Mouse (Mus musculus) hindbrain, embryonic 15.5 days (tissue): ENCODE data around the gene Apoh. TPM values are rescaled to one million over a fixed set of nuclear protein-coding genes. Genes with fewer than 3 reads are reported as not detected.

ENCODE experiments used
- ATAC-seq: fragments of 200-750 bp; cut with Nextera tagmentation; 2 replicates; pipeline ENCODE4 v1.8.0; 2017; ENCODE audit warnings: low read depth, moderate number of reproducible peaks, moderate TSS enrichment; ENCODE audit not compliant: low FRiP score
- H3K27ac ChIP-seq: fragments of 300-500 bp; sonication (generic); replicated peaks from 2 replicates; pipeline ENCODE4 v1.5.1; 2015; ENCODE audit warnings: mild to moderate bottlenecking, inconsistent platforms
- H3K27me3 ChIP-seq: fragments of 300-500 bp; sonication (generic); 2 replicates; pipeline ENCODE4 v1.6.1; 2015; ENCODE audit warnings: control low read depth, inconsistent platforms
- H3K36me3 ChIP-seq: fragments of 300-500 bp; sonication (generic); 2 replicates; pipeline ENCODE4 v1.6.1; 2015; ENCODE audit warnings: control low read depth, inconsistent platforms
- H3K4me1 ChIP-seq: fragments of 300-500 bp; sonication (generic); replicated peaks from 2 replicates; pipeline ENCODE4 v1.6.1; 2015; ENCODE audit warnings: control low read depth, inconsistent platforms
- H3K4me2 ChIP-seq: fragments of 300-500 bp; sonication (generic); 2 replicates; pipeline ENCODE4 v1.6.1; 2015; ENCODE audit warnings: moderate library complexity, mild to moderate bottlenecking, inconsistent platforms
- H3K4me3 ChIP-seq: fragments of 300-500 bp; sonication (generic); 2 replicates; pipeline ENCODE4 v1.5.1; 2015; ENCODE audit warnings: mild to moderate bottlenecking, inconsistent platforms
- H3K9ac ChIP-seq: fragments of 300-500 bp; sonication (generic); 2 replicates; pipeline ENCODE4 v1.6.1; 2015; ENCODE audit warnings: inconsistent platforms
- H3K9me3 ChIP-seq: fragments of 300-500 bp; sonication (generic); 2 replicates; pipeline ENCODE4 v1.6.1; 2016; ENCODE audit warnings: control low read depth, inconsistent platforms
- WGBS: fragments of 180-500 bp; shearing (Covaris S2); methylation state at CpG from one replicate; pipeline ENCODE4 v1.1.7; 2015; 5-methylcytosine and 5-hydroxymethylcytosine counted together
- polyA plus RNA-seq: library from polyadenylated mRNA; unstranded; fragments of >200 nt; fragmentation: Nextera tagmentation; extraction: Ambion mirVana; gene quantifications from 2 replicates; pipeline ENCODE4 v1.2.1, GENCODE M21; 2015

The Apoh gene
- polyA plus RNA-seq = 0.49 and 0.62 TPM in 2 replicates

GRCm38 (mm10) chr11:108342781-108343768, at the start of gene Apoh:
Gene Apoh (plus strand): TSS chr11:108343354.
- Histone ChIP-seq H3K9ac (peak within 1 kb of the TSS; percentile 77), H3K27ac (peak within 1 kb of the TSS; percentile 91), H3K27me3 (no peaks in the 10 kb centered on the region), H3K36me3 (no peaks in the 10 kb centered on the region), H3K4me2 (peak within 1 kb of the TSS; percentile 92), H3K4me1 (peaks cover 27% of the 10 kb centered on the region), H3K4me3 (peak within 1 kb of the TSS; percentile 66), H3K9me3 (no peaks in the 10 kb centered on the region)
- WGBS = under 1% methylated on average over 65 of the region's 75 CpGs
- ATAC-seq = peak; percentile 79

- H3K27ac ChIP-seq = no peak overlapping the region
- H3K4me1 ChIP-seq = peaks cover 9% of the 10 kb centered on the region; the same call in 1 of the 2 replicates
- H3K27me3 ChIP-seq = no peaks in the 10 kb centered on the region
- no peak overlapping the region for H3K4me2 ChIP-seq
- no peak overlapping the region for H3K4me3 ChIP-seq
- no peaks in the 10 kb centered on the region for H3K9me3 ChIP-seq
- H3K9ac ChIP-seq = no peak overlapping the region
- 58% methylated on average over 3 of the region's 3 CpGs for WGBS
- no peak for ATAC-seq
- H3K36me3 ChIP-seq = no peaks in the 10 kb centered on the region
Measured at GRCm38 (mm10) chr11:108293843-108294242, 49.3 kb upstream of the Apoh start.

GRCm38 (mm10) chr11:108294305-108294813, 48.8 kb upstream of the Apoh start:
- 94% methylated on average over 12 of the region's 12 CpGs for WGBS
- no peak for ATAC-seq
- Histone ChIP-seq H3K27ac (no peak overlapping the region), H3K9ac (no peak overlapping the region), H3K4me1 (peaks cover 9% of the 10 kb centered on the region; the same call in 1 of the 2 replicates), H3K4me3 (no peak overlapping the region), H3K27me3 (no peaks in the 10 kb centered on the region), H3K9me3 (no peaks in the 10 kb centered on the region), H3K36me3 (no peaks in the 10 kb centered on the region), H3K4me2 (no peak overlapping the region)

GRCm38 (mm10) chr11:108295373-108295772, 47.8 kb upstream of the Apoh start:
- no peaks in the 10 kb centered on the region for H3K27me3 ChIP-seq
- H3K27ac ChIP-seq = no peak overlapping the region
- ATAC-seq = no peak
- H3K9me3 ChIP-seq = no peaks in the 10 kb centered on the region
- no peak overlapping the region for H3K4me3 ChIP-seq
- no peaks in the 10 kb centered on the region for H3K36me3 ChIP-seq
- H3K9ac ChIP-seq = no peak overlapping the region
- peaks cover 10% of the 10 kb centered on the region; the same call in 1 of the 2 replicates for H3K4me1 ChIP-seq
- H3K4me2 ChIP-seq = no peak overlapping the region

- Histone ChIP-seq H3K4me1 (peaks cover 16% of the 10 kb centered on the region; the same call in 1 of the 2 replicates), H3K4me2 (no peak overlapping the region), H3K9ac (no peak overlapping the region), H3K27me3 (no peaks in the 10 kb centered on the region), H3K27ac (no peak overlapping the region), H3K9me3 (no peaks in the 10 kb centered on the region), H3K4me3 (no peak overlapping the region), H3K36me3 (no peaks in the 10 kb centered on the region)
- no peak for ATAC-seq
- 70% methylated on average over 8 of the region's 8 CpGs for WGBS
Measured at GRCm38 (mm10) chr11:108297956-108298355, 45.2 kb upstream of the Apoh start.

GRCm38 (mm10) chr11:108299913-108300312, 43.2 kb upstream of the Apoh start:
- H3K4me1 ChIP-seq = peaks cover 16% of the 10 kb centered on the region; the same call in 1 of the 2 replicates
- H3K27me3 ChIP-seq = no peaks in the 10 kb centered on the region
- whole genome bisulfite sequencing = 71% methylated on average over 10 of the region's 10 CpGs
- no peaks in the 10 kb centered on the region for H3K9me3 ChIP-seq
- no peaks in the 10 kb centered on the region for H3K36me3 ChIP-seq
- H3K9ac ChIP-seq = no peak overlapping the region
- no peak overlapping the region for H3K27ac ChIP-seq
- no peak overlapping the region for H3K4me3 ChIP-seq
- no peak for ATAC-seq
- no peak overlapping the region for H3K4me2 ChIP-seq

GRCm38 (mm10) chr11:108300443-108300842, 42.7 kb upstream of the Apoh start:
- H3K27ac ChIP-seq = no peak overlapping the region
- H3K4me3 ChIP-seq = no peak overlapping the region
- H3K36me3 ChIP-seq = no peaks in the 10 kb centered on the region
- no peak overlapping the region for H3K9ac ChIP-seq
- WGBS = 79% methylated on average over 1 of the region's 1 CpGs
- H3K27me3 ChIP-seq = no peaks in the 10 kb centered on the region
- no peaks in the 10 kb centered on the region for H3K9me3 ChIP-seq
- peaks cover 16% of the 10 kb centered on the region; the same call in 1 of the 2 replicates for H3K4me1 ChIP-seq
- no peak for ATAC-seq
- no peak overlapping the region for H3K4me2 ChIP-seq

- no peak overlapping the region for H3K4me3 ChIP-seq
- no peaks in the 10 kb centered on the region for H3K27me3 ChIP-seq
- H3K9me3 ChIP-seq = no peaks in the 10 kb centered on the region
- no peaks in the 10 kb centered on the region for H3K36me3 ChIP-seq
- H3K9ac ChIP-seq = no peak overlapping the region
- H3K4me2 ChIP-seq = no peak overlapping the region
- WGBS = 86% methylated on average over 6 of the region's 6 CpGs
- H3K27ac ChIP-seq = no peak overlapping the region
- no peak for ATAC-seq
- peaks cover 16% of the 10 kb centered on the region; the same call in 1 of the 2 replicates for H3K4me1 ChIP-seq
Measured at GRCm38 (mm10) chr11:108301036-108301435, 42.1 kb upstream of the Apoh start.

GRCm38 (mm10) chr11:108301796-108302490, 41.2 kb upstream of the Apoh start:
- Histone ChIP-seq H3K9ac (no peak overlapping the region), H3K4me3 (no peak overlapping the region), H3K4me2 (no peak overlapping the region), H3K27ac (no peak overlapping the region), H3K9me3 (no peaks in the 10 kb centered on the region), H3K36me3 (no peaks in the 10 kb centered on the region), H3K4me1 (peaks cover 16% of the 10 kb centered on the region; the same call in 1 of the 2 replicates), H3K27me3 (no peaks in the 10 kb centered on the region)
- no peak for ATAC-seq
- 81% methylated on average over 10 of the region's 10 CpGs for WGBS

- WGBS = 95% methylated on average over 4 of the region's 4 CpGs
- Histone ChIP-seq H3K27ac (no peak overlapping the region), H3K9ac (no peak overlapping the region), H3K9me3 (no peaks in the 10 kb centered on the region), H3K27me3 (no peaks in the 10 kb centered on the region), H3K4me3 (no peak overlapping the region), H3K36me3 (no peaks in the 10 kb centered on the region), H3K4me1 (0 out of 2 replicates have a peak, but pooled peaks cover 8% of the 10 kb centered on the region), H3K4me2 (no peak overlapping the region)
- no peak for ATAC-seq
Measured at GRCm38 (mm10) chr11:108303787-108304186, 39.4 kb upstream of the Apoh start.

- no peak for ATAC-seq
- Histone ChIP-seq H3K9ac (no peak overlapping the region), H3K9me3 (no peaks in the 10 kb centered on the region), H3K36me3 (no peaks in the 10 kb centered on the region), H3K27me3 (no peaks in the 10 kb centered on the region), H3K4me1 (no peaks in the 10 kb centered on the region), H3K27ac (no peak overlapping the region), H3K4me2 (no peak overlapping the region), H3K4me3 (no peak overlapping the region)
- WGBS = 85% methylated on average over 7 of the region's 7 CpGs
Measured at GRCm38 (mm10) chr11:108307258-108307657, 35.9 kb upstream of the Apoh start.

GRCm38 (mm10) chr11:108308253-108308652, 34.9 kb upstream of the Apoh start:
- Histone ChIP-seq H3K4me1 (no peaks in the 10 kb centered on the region), H3K27me3 (no peaks in the 10 kb centered on the region), H3K4me2 (no peak overlapping the region), H3K27ac (no peak overlapping the region), H3K9ac (no peak overlapping the region), H3K4me3 (no peak overlapping the region), H3K9me3 (no peaks in the 10 kb centered on the region), H3K36me3 (no peaks in the 10 kb centered on the region)
- WGBS = 96% methylated on average over 5 of the region's 5 CpGs
- no peak for ATAC-seq
